Mouse (Mus musculus): ENCODE measurements around the gene Hrnr. TPM values are rescaled to one million over a fixed set of nuclear protein-coding genes. Genes with fewer than 3 reads are reported as not detected.

Hrnr gene
- total RNA-seq, 2 experiments from 2014 or later = not detected

Other genes with a start within 250 kb of the Hrnr start
- not detected for gene Crnn, start 175.0 kb upstream of the Hrnr start, total RNA-seq (2021)
- gene Flg2, start 122.5 kb upstream of the Hrnr start, total RNA-seq (2021) = not detected
- gene Flg, start 46.2 kb upstream of the Hrnr start, total RNA-seq (2021) = not detected
- gene Rptn, start 74.0 kb downstream of the Hrnr start, total RNA-seq (2021) = not detected
- gene Tchh, start 122.6 kb downstream of the Hrnr start, total RNA-seq (2021) = under 1 TPM; 0.23 to 0.89 TPM
- gene Tchhl1, start 149.0 kb downstream of the Hrnr start, total RNA-seq (2021) = under 1 TPM; 0.13 to 0.92 TPM
- gene S100a11, start 200.7 kb downstream of the Hrnr start, total RNA-seq (2021) = 100 to 1,000 TPM; 207 to 231 TPM
- gene S100a10, start 235.3 kb downstream of the Hrnr start, total RNA-seq (2021) = 100 to 1,000 TPM; 166 to 192 TPM